17 mouse cellular contexts compared by ENCODE assay signal in genomic region chr19:56937911-56938310, GRCm38 (mm10).
"Had no signal": no experiment of that assay in that cellular context is flagged by ENCODE, and none has a peak within 500 bp of the region (broad histone marks: within the 10 kb centered on the region; RNA-seq: fewer than 3 reads in every experiment).

No protein-coding gene starts in this region.

- DNase-seq: liver, postnatal 0 days; lung, adult 2 months; lung, postnatal 14 days; lung, postnatal 36 days; right cerebral cortex, postnatal 14 days; thymus, adult 2 months; thymus, postnatal 25 days; thymus, postnatal 4 days had no signal

- H3K9ac ChIP-seq: liver, postnatal 0 days; lung, embryonic 15.5 days; midbrain, embryonic 13.5 days; midbrain, embryonic 15.5 days; neural tube, embryonic 12.5 days; stomach, embryonic 15.5 days had no signal

- H3K4me3 ChIP-seq: lung, embryonic 15.5 days; megakaryocyte, embryonic 14.5 days; midbrain, embryonic 13.5 days; midbrain, embryonic 15.5 days; neural tube, embryonic 12.5 days; stomach, embryonic 15.5 days had no signal

- ATAC-seq: liver, postnatal 0 days; lung, postnatal 0 days; midbrain, embryonic 13.5 days; midbrain, embryonic 15.5 days had no signal

- H3K27me3 ChIP-seq: lung, embryonic 15.5 days; midbrain, embryonic 13.5 days; midbrain, embryonic 15.5 days; neural tube, embryonic 12.5 days; stomach, embryonic 15.5 days had no signal

- H3K9me3 ChIP-seq: lung, embryonic 15.5 days; midbrain, embryonic 13.5 days; midbrain, embryonic 15.5 days; neural tube, embryonic 12.5 days; stomach, embryonic 15.5 days had no signal

- H3K4me2 ChIP-seq: lung, embryonic 15.5 days; midbrain, embryonic 13.5 days; midbrain, embryonic 15.5 days; neural tube, embryonic 12.5 days; stomach, embryonic 15.5 days had no signal

- H3K36me3 ChIP-seq: midbrain, embryonic 13.5 days; midbrain, embryonic 15.5 days; stomach, embryonic 15.5 days had no signal

- H3K27ac ChIP-seq: lung, embryonic 15.5 days; macrophage; midbrain, embryonic 13.5 days; midbrain, embryonic 15.5 days; neural tube, embryonic 12.5 days; stomach, embryonic 15.5 days; stomach, postnatal 0 days had no signal

- H3K4me1 ChIP-seq: lung, embryonic 15.5 days; megakaryocyte, embryonic 14.5 days; midbrain, embryonic 15.5 days; neural tube, embryonic 12.5 days; stomach, embryonic 15.5 days had no signal
